Mouse (Mus musculus) neural tube, embryonic 13.5 days (tissue): ENCODE measurements at regions not wholly inside any gene's neighbourhood (a gene's known extent, or its start where the extent isn't known, plus 50 kb on each side); places are given as distances from the start of the nearest gene placed in this dataset.

Experiments used
- ATAC-seq: fragments of 200-750 bp; cut with Nextera tagmentation; 2 replicates; pipeline ENCODE4 v1.8.0; 2017; ENCODE audit warnings: low read depth, mild to moderate bottlenecking, moderate TSS enrichment, moderate library complexity
- H3K27ac ChIP-seq: fragments of 300-500 bp; sonication (generic); replicated peaks from 2 replicates; pipeline ENCODE4 v1.5.1; 2015; ENCODE audit warnings: moderate library complexity, mild to moderate bottlenecking, inconsistent platforms
- H3K27me3 ChIP-seq: fragments of 300-500 bp; sonication (generic); 2 replicates; pipeline ENCODE4 v1.6.1; 2015; ENCODE audit warnings: mild to moderate bottlenecking, inconsistent platforms
- H3K36me3 ChIP-seq: fragments of 300-500 bp; sonication (generic); 2 replicates; pipeline ENCODE4 v1.6.1; 2015; ENCODE audit warnings: mild to moderate bottlenecking, inconsistent platforms
- H3K4me1 ChIP-seq: fragments of 300-500 bp; sonication (generic); replicated peaks from 2 replicates; pipeline ENCODE4 v1.6.1; 2015; ENCODE audit warnings: inconsistent platforms
- H3K4me2 ChIP-seq: fragments of 300-500 bp; sonication (generic); 2 replicates; pipeline ENCODE4 v1.6.1; 2015; ENCODE audit warnings: inconsistent platforms, mild to moderate bottlenecking, moderate library complexity
- H3K4me3 ChIP-seq: fragments of 300-500 bp; sonication (generic); 2 replicates; pipeline ENCODE4 v1.5.1; 2015; ENCODE audit warnings: mild to moderate bottlenecking, inconsistent platforms
- H3K9ac ChIP-seq: fragments of 300-500 bp; sonication (generic); 2 replicates; pipeline ENCODE4 v1.6.1; 2015; ENCODE audit warnings: moderate library complexity, mild to moderate bottlenecking, inconsistent platforms
- H3K9me3 ChIP-seq: fragments of 300-500 bp; sonication (generic); 2 replicates; pipeline ENCODE4 v1.6.1; 2016; ENCODE audit warnings: inconsistent platforms
- WGBS: fragments of 180-500 bp; shearing (Covaris S2); methylation state at CpG from one replicate; pipeline ENCODE4 v1.1.7; 2015; 5-methylcytosine and 5-hydroxymethylcytosine counted together

- Histone ChIP-seq H3K27ac (no peak overlapping the region), H3K9me3 (no peaks in the 10 kb centered on the region), H3K27me3 (no peaks in the 10 kb centered on the region), H3K4me1 (peaks cover 8% of the 10 kb centered on the region; the same call in 1 of the 2 replicates), H3K9ac (no peak overlapping the region), H3K36me3 (no peaks in the 10 kb centered on the region), H3K4me3 (no peak overlapping the region), H3K4me2 (no peak overlapping the region)
- no peak for ATAC-seq
- WGBS: 70% methylated on average over 2 of the region's 2 CpGs
These were observed 605.8 kb upstream of the Slc35b3 start for GRCm38 (mm10) chr13:39566491-39566890.

DNA sequence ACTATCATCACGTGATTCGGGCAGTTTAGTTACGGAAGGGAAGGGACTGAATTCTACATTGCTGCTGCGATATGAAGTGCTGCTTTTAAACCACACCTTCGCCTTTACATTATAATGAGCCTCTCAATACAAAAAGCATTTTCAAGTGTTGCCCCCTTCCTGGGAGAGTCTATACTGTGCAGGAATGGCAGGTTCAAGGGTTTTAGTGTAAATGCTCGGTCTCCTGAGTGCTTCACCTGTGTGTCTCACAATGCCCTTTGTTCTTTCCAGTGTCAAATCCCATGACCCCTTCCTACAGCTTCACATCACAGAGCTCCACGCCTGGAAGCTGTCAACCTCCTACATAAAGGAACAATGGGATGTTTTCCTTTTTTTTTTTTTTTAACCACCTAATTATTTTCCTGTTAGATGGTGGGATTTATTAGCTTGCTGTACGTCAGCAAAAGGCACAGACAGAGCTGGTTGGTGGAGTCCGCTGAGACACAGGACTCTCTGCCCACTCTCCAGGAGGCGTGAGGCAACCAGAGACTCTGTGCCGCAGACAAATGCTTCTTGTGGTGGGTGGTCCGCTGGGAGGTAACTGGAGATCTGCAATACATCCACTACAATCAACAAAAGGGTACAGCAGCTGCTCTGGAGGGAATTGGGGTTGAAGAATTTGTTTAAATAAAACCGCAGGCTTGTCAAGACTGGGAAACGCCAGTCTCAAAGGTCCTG lies 577.2 kb upstream of the Slc35b3 start:
- Histone ChIP-seq H3K4me1 (peaks cover 13% of the 10 kb centered on the region), H3K9ac (no peak overlapping the region), H3K9me3 (no peaks in the 10 kb centered on the region), H3K4me3 (no peak overlapping the region), H3K27me3 (peaks cover 10% of the 10 kb centered on the region), H3K4me2 (peak overlapping the region; percentile 6; the same call in 1 of the 2 replicates), H3K27ac (no peak overlapping the region), H3K36me3 (no peaks in the 10 kb centered on the region)
- ATAC-seq: peak; percentile 50; the same call in 1 of the 2 replicates
- WGBS: 28% methylated on average over 14 of the region's 14 CpGs

GRCm38 (mm10) chr13:39526469-39526868 lies 565.8 kb upstream of the Slc35b3 start:
- WGBS: 100% methylated on average over 1 of the region's 1 CpGs

DNA sequence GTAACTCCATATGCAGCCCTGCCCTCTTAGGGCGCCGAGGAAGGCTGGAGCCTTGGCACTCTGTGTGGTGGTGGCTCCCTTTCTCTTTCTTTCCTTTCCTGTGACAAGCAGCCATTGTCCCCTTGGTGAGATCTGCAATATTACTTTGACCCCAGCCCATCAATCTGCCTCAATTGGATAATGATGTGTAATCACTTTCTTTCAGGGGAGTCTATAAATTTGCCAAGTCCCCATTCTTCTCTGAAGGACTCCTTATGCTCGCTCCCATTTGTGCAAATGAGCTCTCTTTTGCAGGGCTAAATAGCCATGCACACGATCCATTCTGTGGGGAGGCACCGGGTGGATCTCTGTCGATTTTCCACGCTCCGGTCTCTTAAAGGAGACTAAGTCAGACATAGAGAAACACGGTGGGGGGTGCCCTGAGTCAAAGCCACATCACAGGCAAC lies 563.2 kb upstream of the Slc35b3 start:
- WGBS: 5% methylated on average over 9 of the region's 9 CpGs
- 0 out of 2 replicates have a peak overlapping the region, but pooled peaks have one; percentile 52 for H3K27ac ChIP-seq

More at GRCm38 (mm10) chr13:39526469-39526868, 565.8 kb upstream of the Slc35b3 start:
- Histone ChIP-seq H3K4me2 (no peak overlapping the region), H3K27ac (no peak overlapping the region), H3K4me3 (no peak overlapping the region), H3K36me3 (no peaks in the 10 kb centered on the region), H3K9me3 (no peaks in the 10 kb centered on the region; the same call in 1 of the 2 replicates), H3K9ac (no peak overlapping the region), H3K27me3 (peaks cover 51% of the 10 kb centered on the region), H3K4me1 (peaks cover 25% of the 10 kb centered on the region)
- no peak for ATAC-seq

DNA sequence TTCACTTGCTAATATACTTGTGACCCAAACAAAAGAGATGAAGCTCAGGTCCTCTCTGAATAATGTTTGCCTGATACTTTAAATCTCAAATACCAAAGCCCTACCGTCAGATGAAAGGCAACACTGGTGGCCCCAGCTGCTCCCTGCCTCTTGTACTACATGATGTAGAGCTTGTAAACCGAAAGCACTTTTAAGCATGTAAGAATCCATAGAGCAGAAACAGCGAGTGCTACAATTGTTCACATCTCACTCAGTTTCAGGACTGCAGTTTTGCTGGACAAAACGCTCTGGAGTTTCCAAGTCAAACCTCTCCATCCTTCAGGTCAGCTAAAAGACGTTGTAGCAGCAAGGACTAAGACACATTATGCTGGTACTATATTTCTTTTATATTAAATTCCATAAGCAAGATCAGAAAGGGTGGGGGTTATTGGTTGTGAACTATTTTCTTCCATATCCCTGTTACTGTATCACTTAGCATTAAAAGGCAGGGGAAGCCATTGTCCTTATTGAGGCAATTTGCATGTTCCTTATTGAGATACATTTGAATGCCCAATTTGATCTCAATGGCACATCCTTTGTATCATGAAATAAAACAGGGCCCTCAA lies 562.7 kb upstream of the Slc35b3 start:
- H3K4me1 ChIP-seq: peaks cover 25% of the 10 kb centered on the region
- ATAC-seq: peak; percentile 33; the same call in 1 of the 2 replicates
- H3K4me3 ChIP-seq: no peak overlapping the region
- H3K27me3 ChIP-seq: peaks cover 50% of the 10 kb centered on the region
- peak overlapping the region; percentile 44; the same call in 1 of the 2 replicates for H3K4me2 ChIP-seq
- WGBS: 9% methylated on average over 5 of the region's 5 CpGs
- peak overlapping the region; percentile 52; the same call in 1 of the 2 replicates for H3K27ac ChIP-seq
- no peaks in the 10 kb centered on the region for H3K36me3 ChIP-seq
- no peak overlapping the region for H3K9ac ChIP-seq
- no peaks in the 10 kb centered on the region; the same call in 1 of the 2 replicates for H3K9me3 ChIP-seq

More for the DNA sequence above, 563.2 kb upstream of the Slc35b3 start:
- Histone ChIP-seq H3K36me3 (no peaks in the 10 kb centered on the region), H3K4me2 (peak overlapping the region; percentile 44), H3K27me3 (peaks cover 49% of the 10 kb centered on the region), H3K9ac (peak overlapping the region; percentile 34; the same call in 1 of the 2 replicates), H3K4me3 (peak overlapping the region; percentile 6; the same call in 1 of the 2 replicates), H3K9me3 (no peaks in the 10 kb centered on the region; the same call in 1 of the 2 replicates), H3K4me1 (peaks cover 25% of the 10 kb centered on the region)
- ATAC-seq: peak; percentile 97

GRCm38 (mm10) chr13:39520846-39521245 lies 560.2 kb upstream of the Slc35b3 start:
- WGBS: 93% methylated on average over 9 of the region's 9 CpGs
- H3K9me3 ChIP-seq: no peaks in the 10 kb centered on the region
- peaks cover 53% of the 10 kb centered on the region for H3K27me3 ChIP-seq

GRCm38 (mm10) chr13:39516106-39516505 lies 555.4 kb upstream of the Slc35b3 start:
- Histone ChIP-seq H3K36me3 (no peaks in the 10 kb centered on the region), H3K9ac (no peak overlapping the region), H3K27me3 (peaks cover 43% of the 10 kb centered on the region), H3K9me3 (no peaks in the 10 kb centered on the region), H3K4me2 (no peak overlapping the region), H3K4me3 (no peak overlapping the region), H3K4me1 (peaks cover 5% of the 10 kb centered on the region), H3K27ac (no peak overlapping the region)
- ATAC-seq: no peak
- WGBS: 15% methylated on average over 8 of the region's 8 CpGs

More at GRCm38 (mm10) chr13:39520846-39521245, 560.2 kb upstream of the Slc35b3 start:
- Histone ChIP-seq H3K4me1 (peaks cover 29% of the 10 kb centered on the region), H3K4me2 (no peak overlapping the region), H3K9ac (no peak overlapping the region), H3K36me3 (no peaks in the 10 kb centered on the region), H3K4me3 (no peak overlapping the region), H3K27ac (no peak overlapping the region)
- ATAC-seq: no peak

DNA sequence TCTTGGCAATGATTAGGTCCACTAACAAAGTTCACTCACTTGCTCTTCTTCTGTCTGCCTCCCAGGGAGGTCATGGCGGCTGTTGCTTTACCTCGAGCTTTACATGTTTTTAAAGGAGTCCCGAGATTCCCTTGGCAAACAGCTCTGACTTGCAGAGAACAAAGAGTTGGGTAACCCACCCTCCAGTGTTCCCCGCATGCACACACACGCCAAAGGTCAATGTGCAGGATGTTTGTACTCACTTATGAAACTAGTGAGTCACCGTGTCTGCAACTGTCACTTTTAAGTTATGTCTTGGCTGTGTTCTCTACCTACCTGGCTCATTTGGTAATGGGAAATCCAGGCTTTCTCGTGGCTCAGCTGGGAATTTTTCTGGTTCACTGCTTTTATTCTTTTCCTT lies 529.1 kb upstream of the Slc35b3 start:
- Histone ChIP-seq H3K27ac (no peak overlapping the region), H3K4me1 (no peaks in the 10 kb centered on the region), H3K4me2 (no peak overlapping the region), H3K27me3 (no peaks in the 10 kb centered on the region), H3K9me3 (no peaks in the 10 kb centered on the region), H3K9ac (no peak overlapping the region), H3K36me3 (no peaks in the 10 kb centered on the region), H3K4me3 (no peak overlapping the region)
- WGBS: 58% methylated on average over 7 of the region's 7 CpGs
- no peak for ATAC-seq

GRCm38 (mm10) chr13:39472621-39473020 lies 511.9 kb upstream of the Slc35b3 start:
- Histone ChIP-seq H3K4me1 (no peaks in the 10 kb centered on the region), H3K27ac (no peak overlapping the region), H3K36me3 (no peaks in the 10 kb centered on the region), H3K27me3 (no peaks in the 10 kb centered on the region), H3K9me3 (no peaks in the 10 kb centered on the region), H3K4me3 (no peak overlapping the region), H3K9ac (no peak overlapping the region), H3K4me2 (no peak overlapping the region)
- 50% methylated on average over 6 of the region's 6 CpGs for WGBS
- ATAC-seq: no peak

DNA sequence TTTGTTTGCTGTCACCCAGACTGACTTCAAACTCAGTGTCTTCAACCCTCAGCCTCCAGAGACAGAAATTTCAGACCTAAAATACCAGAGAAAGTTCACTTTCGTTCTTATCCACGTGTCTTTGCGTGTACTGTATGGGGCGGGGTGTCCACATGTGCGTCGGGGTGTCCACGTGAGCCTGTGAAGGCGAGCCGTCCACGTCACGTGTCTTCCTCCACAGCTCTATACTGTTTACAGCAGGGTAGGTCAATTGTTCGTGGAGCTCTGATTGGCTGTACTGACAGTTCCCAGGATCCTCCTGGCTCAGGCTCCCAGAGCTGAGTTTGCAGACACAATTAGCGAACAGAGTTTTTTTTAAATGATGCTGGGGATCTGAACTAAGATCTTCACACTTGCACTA lies 481.1 kb upstream of the Slc35b3 start:
- no peak for ATAC-seq
- no peaks in the 10 kb centered on the region for H3K4me1 ChIP-seq
- 94% methylated on average over 13 of the region's 13 CpGs for WGBS
- H3K9ac ChIP-seq: no peak overlapping the region
- H3K4me3 ChIP-seq: no peak overlapping the region
- no peak overlapping the region for H3K27ac ChIP-seq
- no peaks in the 10 kb centered on the region for H3K36me3 ChIP-seq
- H3K27me3 ChIP-seq: peaks cover 33% of the 10 kb centered on the region
- no peaks in the 10 kb centered on the region for H3K9me3 ChIP-seq
- no peak overlapping the region for H3K4me2 ChIP-seq

GRCm38 (mm10) chr13:39440907-39441306 lies 480.2 kb upstream of the Slc35b3 start:
- no peaks in the 10 kb centered on the region for H3K9me3 ChIP-seq
- no peak for ATAC-seq
- no peak overlapping the region for H3K27ac ChIP-seq
- peaks cover 33% of the 10 kb centered on the region for H3K27me3 ChIP-seq
- no peak overlapping the region for H3K4me3 ChIP-seq
- H3K4me1 ChIP-seq: no peaks in the 10 kb centered on the region
- 18% methylated on average over 8 of the region's 8 CpGs for WGBS
- H3K9ac ChIP-seq: no peak overlapping the region
- no peaks in the 10 kb centered on the region for H3K36me3 ChIP-seq
- H3K4me2 ChIP-seq: no peak overlapping the region

DNA sequence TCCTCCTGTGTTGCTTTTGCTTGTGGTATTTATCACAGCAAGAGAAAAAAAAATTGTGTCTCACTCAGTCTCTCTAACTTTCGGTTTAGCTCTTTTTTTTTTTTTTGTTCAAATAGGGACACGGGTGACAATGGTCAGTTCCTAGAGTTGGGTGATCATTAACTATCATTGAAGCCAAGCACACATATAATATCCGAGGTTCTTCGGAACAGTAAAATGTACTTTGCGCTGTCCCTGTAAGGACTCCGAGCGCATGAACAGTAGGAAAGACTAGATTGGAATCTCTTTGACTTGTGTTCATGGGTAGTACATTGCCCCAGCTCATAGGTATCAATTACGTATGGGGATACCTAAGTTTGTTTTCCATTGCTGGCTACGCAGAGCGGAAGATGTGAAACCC lies 479.7 kb upstream of the Slc35b3 start:
- Histone ChIP-seq H3K4me3 (no peak overlapping the region), H3K27ac (no peak overlapping the region), H3K36me3 (no peaks in the 10 kb centered on the region), H3K9ac (no peak overlapping the region), H3K4me2 (no peak overlapping the region), H3K27me3 (peaks cover 33% of the 10 kb centered on the region), H3K9me3 (no peaks in the 10 kb centered on the region), H3K4me1 (no peaks in the 10 kb centered on the region)
- WGBS: 94% methylated on average over 10 of the region's 10 CpGs
- ATAC-seq: no peak
